18 mouse cellular contexts compared by ENCODE assay signal in the genomic region with DNA sequence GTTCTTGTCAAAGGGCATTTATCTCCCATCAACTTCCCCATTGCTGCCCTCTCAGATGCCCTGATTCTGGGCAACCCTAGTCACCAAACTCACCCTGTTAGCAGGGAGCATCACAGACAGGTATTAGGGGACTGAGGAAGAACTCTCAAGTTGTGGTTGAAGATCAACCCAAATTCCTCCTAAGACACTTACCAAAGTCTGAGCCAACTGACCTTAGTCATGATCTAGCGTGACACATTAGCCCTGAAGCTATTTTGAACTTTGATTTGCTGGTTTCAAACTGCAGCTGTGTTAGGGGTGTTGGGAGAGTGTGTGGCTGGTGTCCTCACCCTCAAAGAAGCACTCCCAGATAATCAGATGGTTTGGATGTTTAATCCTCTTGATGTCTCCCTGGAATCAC.
"Had no signal": no experiment of that assay in that cellular context is flagged by ENCODE, and none has a peak within 500 bp of the region (broad histone marks: within the 10 kb centered on the region; RNA-seq: fewer than 3 reads in every experiment).

No protein-coding gene starts in this region.

- H3K9ac ChIP-seq: liver, embryonic 13.5 days; neural tube, embryonic 12.5 days; neural tube, embryonic 15.5 days had no signal

- H3K4me3 ChIP-seq: left cerebral cortex, adult 2 months; liver, embryonic 13.5 days; neural tube, embryonic 12.5 days; neural tube, embryonic 15.5 days had no signal

- H3K27me3 ChIP-seq: liver, embryonic 13.5 days; neural tube, embryonic 12.5 days; neural tube, embryonic 15.5 days had no signal

- H3K36me3 ChIP-seq: liver, embryonic 13.5 days; neural tube, embryonic 12.5 days; neural tube, embryonic 15.5 days had no signal

- H3K4me2 ChIP-seq: liver, embryonic 13.5 days; midbrain, embryonic 11.5 days; neural tube, embryonic 12.5 days; neural tube, embryonic 15.5 days had no signal

- H3K9me3 ChIP-seq: liver, embryonic 13.5 days; neural tube, embryonic 12.5 days; neural tube, embryonic 15.5 days had no signal

- H3K27ac ChIP-seq: left cerebral cortex, adult 2 months; liver, embryonic 13.5 days; neural tube, embryonic 12.5 days; neural tube, embryonic 15.5 days; stomach, postnatal 0 days had no signal

- H3K4me1 ChIP-seq: liver, embryonic 13.5 days; neural tube, embryonic 12.5 days had no signal

- ATAC-seq: intestine, postnatal 0 days had no signal

- DNase-seq: layer of hippocampus, postnatal 36 days; liver, embryonic 13.5 days; lung, adult 2 months; lung, postnatal 14 days; lung, postnatal 4 days; midbrain, embryonic 14.5 days; right cerebral cortex, adult 18-20 months; right cerebral cortex, postnatal 14 days; right cerebral cortex, postnatal 4 days; thymus, adult 2 months; thymus, postnatal 14 days; thymus, postnatal 4 days had no signal
